Mouse (Mus musculus): ENCODE results near the gene Six5.

DNA sequence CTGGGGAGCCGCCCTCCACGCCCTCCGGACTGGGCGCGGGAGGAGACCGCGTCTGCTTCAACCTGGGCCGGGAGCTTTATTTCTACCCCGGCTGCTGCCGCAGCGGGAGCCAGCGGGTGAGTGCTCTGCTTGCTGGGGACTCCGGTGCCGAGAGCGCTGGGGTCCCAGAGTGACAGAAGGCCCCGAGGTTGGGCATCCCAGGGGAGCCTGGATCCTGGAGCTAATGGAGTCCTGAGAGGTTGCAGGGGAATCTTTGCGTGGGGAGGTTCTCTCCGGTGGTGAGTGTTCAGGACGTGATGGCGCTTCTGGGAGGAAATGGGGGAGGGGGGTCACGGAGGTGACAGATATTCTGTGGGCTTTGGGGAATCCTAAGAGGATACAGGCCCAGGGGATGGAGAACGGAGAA is 17.8 kb upstream of the Six5 start:
- TF ChIP-seq CTCF (IDR thresholded peaks at IDR 0.05): no peak
- TF ChIP-seq POLR2A (IDR thresholded peaks at IDR 0.05; ENCODE audit: insufficient read depth, low read depth, low read length): no peak
- TF ChIP-seq EP300 (IDR thresholded peaks at IDR 0.05; ENCODE audit: insufficient read depth, low read depth, low read length): no peak
